Mouse (Mus musculus) right cerebral cortex, adult 2 months (tissue): ENCODE measurements around the gene Duxbl1.
"Not testable (repeated sequence)": the region's sequence is repeated elsewhere in the genome, so short reads cannot be mapped to it uniquely, and the experiment has no call there.

Source experiments
- DNase-seq, 2 experiments: peaks; one replicate each; pipeline ENCODE4 v3.0.0; 2021 to 2022; ENCODE audit warnings: low spot score in 2 of 2

The Duxbl1 gene

DNA sequence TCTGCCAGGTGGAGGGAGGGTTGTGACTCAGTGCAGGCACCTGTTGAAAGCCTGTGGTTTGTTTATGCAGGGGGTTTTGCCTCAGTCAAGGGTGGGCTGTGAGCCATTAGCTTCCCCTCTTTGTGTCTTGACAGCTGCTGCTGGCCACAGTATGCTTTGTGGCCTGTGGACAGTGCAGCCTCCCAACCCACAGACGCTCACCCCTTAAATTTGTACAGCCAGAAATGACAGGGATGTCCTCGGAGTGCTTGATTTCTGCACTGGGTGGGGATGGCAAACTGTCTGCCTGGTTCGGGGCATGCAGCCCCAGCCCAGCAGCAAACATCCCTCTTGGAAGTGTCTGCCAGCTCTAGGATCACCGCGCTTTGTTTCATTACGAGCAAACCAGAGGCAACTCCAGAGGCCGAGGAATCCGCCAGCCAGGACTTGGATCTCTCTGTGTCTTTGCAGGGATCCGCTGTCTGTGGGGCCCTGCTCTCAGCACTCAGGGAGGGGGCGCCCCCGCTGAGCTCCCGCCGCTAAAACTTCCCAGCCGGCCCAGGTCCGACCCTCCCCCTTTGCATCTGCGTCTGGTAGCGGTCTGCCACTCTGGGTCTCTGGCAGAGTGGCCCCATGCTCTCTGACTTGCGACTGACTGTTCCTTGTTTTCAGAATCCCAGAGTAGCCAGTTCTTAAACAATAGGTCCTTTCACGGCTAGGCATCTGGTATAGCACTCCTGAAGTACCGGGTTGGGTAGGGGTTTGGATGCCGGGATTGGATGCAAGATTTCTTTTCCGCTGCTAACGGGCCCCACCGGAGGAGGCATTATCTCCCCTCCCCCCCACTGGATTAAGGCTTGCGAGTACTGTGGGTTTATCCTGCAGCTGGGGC is at the start of gene Duxbl1:
Gene Duxbl1 (plus strand): TSS at position 207 of the 871 bp plus-strand sequence.
- DNase-seq: not testable (repeated sequence)

- DNase-seq: not testable (repeated sequence)
Observed at GRCm38 (mm10) chr14:25936867-25937630, 41.3 kb upstream of the Duxbl1 start.

GRCm38 (mm10) chr14:25938004-25938403 is 40.4 kb upstream of the Duxbl1 start, which contains the start of gene Cphx1:
Gene Cphx1 (plus strand): TSS chr14:25938304.
- DNase-seq: not testable (repeated sequence)

- not testable (repeated sequence) for DNase-seq
Observed at GRCm38 (mm10) chr14:25957861-25958260, 20.5 kb upstream of the Duxbl1 start.

- DNase-seq: not testable (repeated sequence)
Observed at GRCm38 (mm10) chr14:25979242-25979941, 1.0 kb downstream of the Duxbl1 start.

- DNase-seq: not testable (repeated sequence)
Observed at GRCm38 (mm10) chr14:25981880-25982279, 3.5 kb downstream of the Duxbl1 start.

- DNase-seq: not testable (repeated sequence)
Observed at GRCm38 (mm10) chr14:26007462-26007861, 29.1 kb downstream of the Duxbl1 start.

DNA sequence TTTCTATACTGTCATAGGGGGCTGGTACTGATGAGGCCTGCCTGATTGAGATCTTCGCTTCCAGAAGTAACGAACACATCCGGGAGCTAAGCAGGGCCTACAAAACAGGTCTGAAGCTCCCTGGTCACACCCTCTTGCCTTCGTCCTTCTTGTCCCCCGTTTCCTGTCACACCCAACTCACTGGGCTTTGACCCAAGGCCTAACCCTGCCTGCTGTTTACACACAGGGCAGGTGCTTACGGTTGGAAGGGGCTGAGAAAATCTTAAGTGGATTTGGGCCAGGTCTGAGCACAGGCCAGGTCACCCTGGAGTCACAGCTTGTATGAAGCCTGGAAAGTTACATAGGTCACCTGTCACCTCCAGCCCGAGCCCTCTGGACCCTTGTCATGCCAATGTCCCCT is 38.0 kb downstream of the Duxbl1 start:
- not testable (repeated sequence) for DNase-seq

GRCm38 (mm10) chr14:26021555-26021954 is 43.2 kb downstream of the Duxbl1 start:
- not testable (repeated sequence) for DNase-seq

GRCm38 (mm10) chr14:26022831-26023230 is 44.5 kb downstream of the Duxbl1 start:
- DNase-seq: not testable (repeated sequence)

DNA sequence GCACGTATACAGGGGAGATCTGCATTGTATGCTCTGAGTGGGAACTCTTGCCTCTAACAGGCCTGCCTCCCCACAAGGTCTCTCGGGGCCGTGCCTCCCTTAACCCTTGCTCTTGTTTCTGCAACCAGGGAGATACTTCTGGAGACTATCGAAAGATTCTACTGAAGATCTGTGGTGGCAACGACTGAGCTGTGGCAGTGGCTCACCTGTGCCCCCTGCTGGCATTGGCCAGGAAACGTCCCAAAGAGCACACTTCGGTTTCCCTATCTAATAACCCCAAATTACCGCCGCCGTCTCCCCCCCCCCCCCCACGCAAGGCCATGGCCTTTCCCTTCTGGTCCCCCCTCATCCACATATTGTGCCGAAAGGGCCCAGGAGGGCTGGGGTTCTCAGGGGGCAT is 47.3 kb downstream of the Duxbl1 start:
- not testable (repeated sequence) for DNase-seq

- not testable (repeated sequence) for DNase-seq
Observed at GRCm38 (mm10) chr14:26034364-26034763, 56.0 kb downstream of the Duxbl1 start.

DNA sequence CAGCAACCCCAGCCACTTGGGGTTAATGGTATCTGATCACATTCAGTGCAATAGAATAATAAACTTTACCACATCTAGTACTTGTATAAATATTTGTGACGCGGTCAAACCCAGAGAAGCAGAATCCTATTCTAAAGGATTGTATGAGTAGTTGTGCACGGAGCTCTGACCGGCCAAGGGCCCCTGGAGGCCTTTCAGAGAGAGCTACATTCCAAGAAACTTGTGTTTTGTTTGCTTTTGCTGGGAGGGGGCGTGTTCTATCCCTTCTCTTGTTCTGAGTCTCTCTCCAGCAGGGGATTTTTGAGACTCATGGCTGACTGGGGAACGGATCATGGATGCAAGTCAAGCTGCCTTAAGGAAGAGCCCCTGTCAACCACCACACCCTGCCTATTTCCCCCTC is 57.1 kb downstream of the Duxbl1 start:
- DNase-seq: not testable (repeated sequence)
